Mouse (Mus musculus) MEL (cell line): Measurements from ENCODE around the gene Gm10643. TPM values are rescaled to one million over a fixed set of nuclear protein-coding genes. Genes with fewer than 3 reads are reported as not detected.

ENCODE experiments used
- DNase-seq: peaks from one replicate; pipeline ENCODE4 v3.0.0; 2011; ENCODE audit warnings: low read depth, low spot score
- H3K27ac ChIP-seq: 2 replicates; pipeline ENCODE4 v1.5.1; 2012; ENCODE audit warnings: low read depth, mild to moderate bottlenecking, control low read depth, low read length, moderate library complexity; ENCODE audit not compliant: control insufficient read depth
- H3K27me3 ChIP-seq, 2 experiments: fragments of 150-350 bp in 1 of 2; sonication (generic) in 1 of 2; 2 replicates each; pipeline ENCODE4 v1.6.1; 2012; ENCODE audit warnings: low read length in 2 of 2, mild to moderate bottlenecking in 2 of 2, improper control_type of control experiment in 1 of 2, moderate library complexity in 1 of 2; ENCODE audit not compliant: insufficient read depth in 2 of 2, control insufficient read depth in 1 of 2
- H3K36me3 ChIP-seq, 2 experiments: 2 replicates each; pipeline ENCODE4 v1.6.1; 2012 to 2014; ENCODE audit warnings: low read length in 2 of 2, improper control_type of control experiment in 1 of 2, inconsistent platforms in 1 of 2, mild to moderate bottlenecking in 1 of 2; ENCODE audit not compliant: insufficient read depth in 2 of 2, control insufficient read depth in 1 of 2
- H3K4me1 ChIP-seq, 2 experiments: fragments of 150-350 bp in 1 of 2; sonication (generic) in 1 of 2; 2 replicates each; pipeline ENCODE4 v1.6.1; 2012; ENCODE audit warnings: low read length in 2 of 2, improper control_type of control experiment in 1 of 2, mild to moderate bottlenecking in 1 of 2; ENCODE audit not compliant: insufficient read depth in 2 of 2, control insufficient read depth in 1 of 2
- H3K4me3 ChIP-seq, 2 experiments: fragments of 150-350 bp in 1 of 2; sonication (generic) in 1 of 2; 2 replicates each; pipeline ENCODE4 v1.5.1; 2012; ENCODE audit warnings: low read depth in 2 of 2, low read length in 2 of 2, mild to moderate bottlenecking in 2 of 2, moderate library complexity in 2 of 2, control low read depth in 1 of 2, improper control_type of control experiment in 1 of 2; ENCODE audit not compliant: control insufficient read depth in 1 of 2, insufficient read depth in 1 of 2
- H3K79me2 ChIP-seq: 2 replicates; pipeline ENCODE4 v1.6.1; 2012; ENCODE audit warnings: mild to moderate bottlenecking, low read length, moderate library complexity; ENCODE audit not compliant: control insufficient read depth, poor library complexity, insufficient read depth
- H3K9ac ChIP-seq: 2 replicates; pipeline ENCODE4 v1.6.1; 2012; ENCODE audit warnings: low read depth, mild to moderate bottlenecking, control low read depth, low read length, moderate library complexity; ENCODE audit not compliant: control insufficient read depth, poor library complexity, severe bottlenecking
- H3K9me3 ChIP-seq: fragments of 150-350 bp; sonication (generic); replicated peaks from 2 replicates; pipeline ENCODE4 v1.6.1; 2012; ENCODE audit warnings: mild to moderate bottlenecking, low read length, improper control_type of control experiment, moderate library complexity; ENCODE audit not compliant: insufficient read depth
- BHLHE40 ChIP-seq: IDR thresholded peaks from 2 replicates; pipeline ENCODE4 v1.6.1; 2012; ENCODE audit warnings: low read depth, mild to moderate bottlenecking, inconsistent platforms, low read length, improper control_type of control experiment, borderline replicate concordance
- CHD2 ChIP-seq: IDR thresholded peaks from 2 replicates; pipeline ENCODE4 v1.6.1; 2011; ENCODE audit warnings: low read length, improper control_type of control experiment
- CTCF ChIP-seq, 3 experiments: IDR thresholded peaks in 2 of 3; conservative IDR thresholded peaks in 1 of 3; 2 replicates each; pipeline ENCODE4 v1.5.1; 2011 to 2012; ENCODE audit warnings: low read length in 3 of 3, low read depth in 2 of 3, mild to moderate bottlenecking in 2 of 3, improper control_type of control experiment in 1 of 3, inconsistent platforms in 1 of 3, mixed read lengths in 1 of 3, moderate library complexity in 1 of 3; ENCODE audit not compliant: control insufficient read depth in 1 of 3, insufficient read depth in 1 of 3, poor library complexity in 1 of 3, severe bottlenecking in 1 of 3
- E2F4 ChIP-seq: IDR thresholded peaks from 2 replicates; pipeline ENCODE4 v1.6.1; 2011; ENCODE audit warnings: low read depth, low read length, improper control_type of control experiment, borderline replicate concordance
- EP300 ChIP-seq, 2 experiments: IDR thresholded peaks; 2 replicates each; pipeline ENCODE4 v1.6.1; 2011; ENCODE audit warnings: improper control_type of control experiment in 2 of 2, low read length in 2 of 2, low read depth in 1 of 2, mild to moderate bottlenecking in 1 of 2
- ETS1 ChIP-seq: IDR thresholded peaks from 2 replicates; pipeline ENCODE4 v1.6.1; 2012; ENCODE audit warnings: low read depth, mild to moderate bottlenecking, inconsistent platforms, low read length, improper control_type of control experiment, moderate library complexity
- GATA1 ChIP-seq: IDR thresholded peaks from 2 replicates; pipeline ENCODE4 v1.6.1; 2011; ENCODE audit warnings: low read depth, low read length, improper control_type of control experiment
- KAT2A ChIP-seq: conservative IDR thresholded peaks from 2 replicates; pipeline ENCODE4 v1.6.1; 2012; ENCODE audit warnings: low read depth, low read length, improper control_type of control experiment, inconsistent platforms
- MAX ChIP-seq: IDR thresholded peaks from 2 replicates; pipeline ENCODE4 v1.6.1; 2011; ENCODE audit warnings: low read length, improper control_type of control experiment
- MXI1 ChIP-seq: IDR thresholded peaks from 2 replicates; pipeline ENCODE4 v1.6.1; 2011; ENCODE audit warnings: mild to moderate bottlenecking, low read depth, low read length, improper control_type of control experiment
- MYB ChIP-seq: IDR thresholded peaks from 2 replicates; pipeline ENCODE4 v1.6.1; 2011; ENCODE audit warnings: mild to moderate bottlenecking, low read depth, low read length, improper control_type of control experiment
- RCOR1 ChIP-seq: IDR thresholded peaks from 2 replicates; pipeline ENCODE4 v1.6.1; 2012; ENCODE audit warnings: low read depth, mild to moderate bottlenecking, inconsistent platforms, low read length, improper control_type of control experiment
- SIN3A ChIP-seq: IDR thresholded peaks from 2 replicates; pipeline ENCODE4 v1.6.1; 2012; ENCODE audit warnings: low read length, improper control_type of control experiment, inconsistent platforms
- TAL1 ChIP-seq: IDR thresholded peaks from 2 replicates; pipeline ENCODE4 v1.6.1; 2012; ENCODE audit warnings: mild to moderate bottlenecking, inconsistent platforms, low read length, moderate library complexity, mixed read lengths
- TCF12 ChIP-seq: IDR thresholded peaks from 2 replicates; pipeline ENCODE4 v1.6.1; 2014; ENCODE audit warnings: low read depth, mild to moderate bottlenecking, inconsistent platforms, low read length, improper control_type of control experiment, moderate library complexity
- USF1 ChIP-seq: IDR thresholded peaks from 2 replicates; pipeline ENCODE4 v1.6.1; 2014; ENCODE audit warnings: low read depth, mild to moderate bottlenecking, inconsistent platforms, low read length, improper control_type of control experiment, moderate library complexity
- ZKSCAN1 ChIP-seq: IDR thresholded peaks from 2 replicates; pipeline ENCODE4 v1.6.1; 2012; ENCODE audit warnings: low read depth, mild to moderate bottlenecking, inconsistent platforms, low read length, improper control_type of control experiment, moderate library complexity
- ZNF384 ChIP-seq: IDR thresholded peaks from 2 replicates; pipeline ENCODE4 v1.6.1; 2012; ENCODE audit warnings: low read depth, mild to moderate bottlenecking, inconsistent platforms, low read length, improper control_type of control experiment
- polyA plus RNA-seq, 2 experiments: library from polyadenylated mRNA; stranded (reverse) in 1 of 2; unstranded in 1 of 2; fragments of >175 nt in 1 of 2; fragments of >200 nt in 1 of 2; gene quantifications; 2 replicates each; pipeline versions ENCODE4 v1.2.1 to v1.2.4; 2012; ENCODE audit warnings: low replicate concordance in 2 of 2, low read depth in 1 of 2; ENCODE audit not compliant: insufficient read length in 2 of 2, insufficient read depth in 1 of 2, missing spikeins in 1 of 2
- total RNA-seq: library from RNA; depleted of rRNA; stranded (reverse); fragments of 300-350 nt; gene quantifications from 2 replicates; pipeline ENCODE4 v1.2.3, GENCODE M21; 2012

Gm10643 gene
- total and polyA plus RNA-seq, 3 experiments = 0.23 to 0.28 TPM; not detected in 1

DNA sequence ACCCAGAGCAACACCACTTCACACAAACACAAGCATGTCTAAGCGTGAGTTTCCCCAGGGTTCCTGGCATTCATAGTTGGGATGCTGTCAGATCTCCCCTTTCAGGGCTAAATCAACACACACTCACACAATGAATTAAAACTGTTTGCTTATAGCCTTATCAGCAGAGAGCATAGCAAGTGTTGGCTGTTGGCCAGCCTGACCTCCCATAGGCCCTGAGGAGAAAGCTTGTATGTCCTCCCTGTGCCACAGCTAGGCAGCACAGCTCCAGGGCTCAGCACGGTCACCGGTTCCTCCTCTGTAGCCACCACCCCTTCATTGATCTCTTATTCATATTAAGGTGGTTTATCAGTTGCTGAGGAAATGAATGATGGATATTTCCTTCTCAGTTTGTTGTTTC is 12.2 kb downstream of the Gm10643 start:
- no peak overlapping the region for H3K4me3 ChIP-seq
- H3K27ac ChIP-seq = peak overlapping the region; percentile 16; the same call in 1 of the 2 replicates
- no peaks in the 10 kb centered on the region for H3K9me3 ChIP-seq
- peaks cover 0 to 2% of the 10 kb centered on the region in 2 experiments; a peak in 1 of 4 replicates for H3K36me3 ChIP-seq
- peaks cover 3 to 4% of the 10 kb centered on the region in 2 experiments; a peak in 3 of 4 replicates for H3K4me1 ChIP-seq
- no peak overlapping the region for H3K9ac ChIP-seq
- peak; percentile 92 for DNase-seq
- TF ChIP-seq ZNF384 (no peak), TAL1 (peak; percentile 61), SIN3A (peak; percentile 29; the same call in 1 of the 2 replicates), EP300 (IDR thresholded peaks at IDR 0.05; ENCODE audit: low read depth in 1 of 2, low read length in 2 of 2) (peak; percentile 74 to 82), ETS1 (peak; percentile 46; the same call in 1 of the 2 replicates), RCOR1 (peak; percentile 50; the same call in 1 of the 2 replicates), CHD2 (no peak), TCF12 (peak; percentile 70), MYB (0 out of 2 replicates have a peak, but pooled peaks have one; percentile 28), GATA1 (peak; percentile 92)
- TF ChIP-seq, all 39 proteins: peak for 8
- Histone ChIP-seq H3K27me3 (no peaks in the 10 kb centered on the region), H3K79me2 (no peaks in the 10 kb centered on the region)

DNA sequence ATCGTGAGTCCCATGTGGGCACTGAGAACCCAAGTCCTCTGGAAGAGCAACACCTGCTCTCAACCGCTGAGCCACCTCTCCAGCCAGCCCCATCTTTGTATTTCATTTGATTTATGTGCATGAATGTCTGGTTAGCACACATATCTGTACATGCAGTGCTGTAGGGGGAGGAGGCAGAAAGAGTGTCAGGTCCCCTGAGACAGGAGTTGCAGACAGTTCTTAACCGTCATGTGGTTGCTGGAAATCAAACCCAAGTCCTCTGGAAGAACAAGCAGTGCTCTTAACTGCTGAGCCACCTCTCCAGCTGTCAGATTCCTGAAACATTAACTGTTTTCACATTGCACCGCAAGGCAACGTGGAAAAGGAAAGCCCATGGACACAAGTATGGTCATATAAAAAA is 16.8 kb downstream of the Gm10643 start:
- Histone ChIP-seq H3K9ac (no peak overlapping the region), H3K4me3 (no peak overlapping the region), H3K36me3 (peaks cover 0 to 2% of the 10 kb centered on the region in 2 experiments; a peak in 1 of 4 replicates), H3K79me2 (no peaks in the 10 kb centered on the region; the same call in 1 of the 2 replicates), H3K4me1 (peaks cover 4 to 9% of the 10 kb centered on the region in 2 experiments), H3K27me3 (no peaks in the 10 kb centered on the region), H3K9me3 (no peaks in the 10 kb centered on the region), H3K27ac (no peak overlapping the region)
- no peak for DNase-seq
- TF ChIP-seq GATA1 (no peak), TCF12 (no peak), E2F4 (no peak), KAT2A (no peak), MXI1 (no peak), RCOR1 (no peak), USF1 (no peak), BHLHE40 (no peak), CHD2 (no peak), MAX (no peak), ZKSCAN1 (no peak), CTCF (IDR thresholded peaks at IDR 0.05 in 2 of 3, conservative IDR thresholded peaks at IDR 0.05 in 1 of 3; ENCODE audit: control insufficient read depth in 1 of 3, insufficient read depth in 1 of 3, low read depth in 2 of 3, low read length in 3 of 3, poor library complexity in 1 of 3, severe bottlenecking in 1 of 3) (no peak), EP300 (IDR thresholded peaks at IDR 0.05; ENCODE audit: low read depth in 1 of 2, low read length in 2 of 2) (no peak)
